Mouse (Mus musculus) adrenal gland (tissue): ENCODE measurements around the gene Gm45716.

ENCODE experiments used
- intact Hi-C: fragments of 180-260 bp; cut with DNase I; formaldehyde crosslinking; loops from one replicate; pipeline ENCODE4 v1.15.1; 2025

The Gm45716 gene

GRCm38 (mm10) chr11:90198048-90198447 is 10.6 kb downstream of the Gm45716 start:
- intact Hi-C loops, result no loop called here

GRCm38 (mm10) chr11:90200826-90201225 is 13.3 kb downstream of the Gm45716 start:
- intact Hi-C loops, result no loop called here

DNA sequence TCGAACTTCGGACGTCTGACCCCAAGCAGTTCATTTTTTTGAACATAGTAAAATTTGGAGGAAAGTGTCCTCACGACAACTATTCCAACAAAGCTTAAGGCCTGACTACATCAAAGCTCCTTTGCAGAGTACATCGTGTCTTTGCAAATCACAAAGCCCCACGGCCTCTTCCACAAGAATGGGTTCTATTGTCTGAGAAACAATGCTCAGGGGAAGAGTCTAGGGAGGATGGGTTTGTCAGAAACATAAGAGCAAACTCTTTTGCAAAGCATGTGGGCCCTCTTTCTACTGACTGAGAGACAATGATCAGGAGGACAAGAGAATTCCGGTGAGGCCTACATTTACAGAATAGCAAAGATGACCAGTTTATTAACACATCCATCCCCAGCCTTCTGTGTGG is 26.8 kb downstream of the Gm45716 start:
- intact Hi-C loops, result no loop called here

- intact Hi-C loops, result no loop called here
Observed at GRCm38 (mm10) chr11:90220022-90220645, 32.7 kb downstream of the Gm45716 start.

- intact Hi-C loops, result no loop called here
Observed at GRCm38 (mm10) chr11:90220750-90221149, 33.3 kb downstream of the Gm45716 start.

DNA sequence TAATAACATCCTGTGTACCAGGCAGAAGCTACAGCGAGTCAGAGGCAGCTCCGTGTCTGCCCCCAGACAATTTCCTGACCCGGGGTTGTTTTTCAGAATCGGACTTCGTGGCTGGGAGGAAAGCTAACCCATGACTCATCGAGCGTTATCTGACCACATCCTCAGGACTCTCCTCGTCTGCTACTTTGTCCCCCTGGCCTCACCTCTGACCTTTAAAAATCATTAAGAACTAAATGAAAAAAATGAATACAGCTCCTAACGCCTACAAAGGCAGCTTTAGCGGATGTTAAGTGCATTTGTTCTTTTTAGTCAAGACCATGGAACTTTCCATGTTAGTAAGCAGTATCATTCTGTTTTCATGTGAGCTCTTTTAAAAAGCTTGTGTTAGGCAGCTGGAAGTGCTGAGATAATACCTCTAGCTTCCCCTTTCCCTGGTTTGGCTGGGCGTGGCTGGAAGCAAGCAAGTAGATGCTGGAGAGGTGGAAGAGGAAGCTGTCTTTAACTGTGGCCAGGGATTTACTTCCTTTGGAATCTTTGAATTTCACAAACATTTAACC is 37.5 kb downstream of the Gm45716 start:
- intact Hi-C loops, result no loop called here

DNA sequence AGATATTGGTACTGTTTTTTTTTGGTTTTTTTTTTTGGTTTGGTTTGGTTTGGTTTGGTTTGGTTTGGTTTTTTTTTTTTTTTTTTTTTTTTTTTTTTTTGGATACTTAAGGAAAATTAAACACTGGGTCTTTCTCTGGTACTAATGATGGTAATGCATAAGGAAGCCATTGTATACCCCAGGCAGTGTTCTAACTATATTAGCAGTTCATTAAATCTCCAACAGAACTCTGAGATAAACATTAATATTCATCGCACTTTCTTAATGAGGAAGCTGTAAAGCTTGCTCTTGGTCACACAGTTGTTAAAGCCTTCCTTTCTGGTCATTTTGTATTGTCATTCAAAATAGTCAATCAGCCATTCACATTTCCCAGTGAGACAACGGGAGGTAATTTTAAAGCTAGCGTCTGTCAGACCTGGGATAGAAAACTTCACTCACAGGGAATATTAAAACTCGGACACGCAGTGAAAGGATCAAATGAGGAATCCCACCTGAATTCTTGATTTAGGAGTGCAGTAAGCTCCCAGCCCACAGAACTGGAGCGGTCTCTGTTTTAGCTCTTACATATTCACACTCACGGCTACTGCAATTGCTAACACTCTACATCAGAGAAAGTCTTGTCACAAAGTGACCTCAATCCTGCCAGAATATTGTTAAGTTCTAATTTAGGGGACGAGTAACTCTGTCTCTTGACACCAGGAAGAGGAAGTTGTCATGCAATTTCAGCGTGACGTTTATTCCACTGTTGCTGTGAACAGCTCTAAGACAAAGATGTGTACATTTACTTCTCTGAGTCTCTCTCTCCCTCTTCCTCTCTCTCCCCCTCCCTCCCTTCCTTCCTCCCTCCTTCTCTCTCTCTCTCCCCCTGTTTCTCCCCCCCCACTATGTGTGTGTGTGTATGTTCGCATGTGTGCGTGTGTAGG is 39.8 kb downstream of the Gm45716 start:
- intact Hi-C loops, result no loop called here

GRCm38 (mm10) chr11:90228251-90228949 is 40.9 kb downstream of the Gm45716 start:
- intact Hi-C loops, result no loop called here

DNA sequence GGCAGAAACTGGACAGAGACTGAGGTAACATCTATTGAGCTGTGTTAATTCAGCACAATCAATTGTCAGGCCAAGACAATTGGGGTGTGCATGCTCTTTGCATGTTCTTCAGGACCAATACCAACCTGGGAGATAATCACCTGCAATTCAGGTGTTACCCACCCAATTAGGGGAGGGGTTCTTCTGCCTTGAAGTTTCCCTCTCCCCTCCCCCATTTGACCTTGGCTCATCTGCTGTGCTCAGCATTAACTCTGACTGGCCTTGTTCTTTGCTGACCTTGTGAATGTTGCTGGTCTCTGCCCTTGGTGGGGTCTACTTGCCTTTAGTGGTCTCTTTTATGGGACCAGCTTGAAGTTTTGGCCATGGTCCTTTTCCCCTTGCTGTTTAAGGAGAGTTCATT is 42.3 kb downstream of the Gm45716 start:
- intact Hi-C loops, result no loop called here

- intact Hi-C loops, result no loop called here
Observed at GRCm38 (mm10) chr11:90230671-90231070, 43.2 kb downstream of the Gm45716 start.

- intact Hi-C loops, result no loop called here
Observed at GRCm38 (mm10) chr11:90231631-90232030, 44.1 kb downstream of the Gm45716 start.

GRCm38 (mm10) chr11:90232685-90233084 is 45.2 kb downstream of the Gm45716 start:
- intact Hi-C loops, result no loop called here

- intact Hi-C loops, result no loop called here
Observed at GRCm38 (mm10) chr11:90235221-90235620, 47.7 kb downstream of the Gm45716 start.

DNA sequence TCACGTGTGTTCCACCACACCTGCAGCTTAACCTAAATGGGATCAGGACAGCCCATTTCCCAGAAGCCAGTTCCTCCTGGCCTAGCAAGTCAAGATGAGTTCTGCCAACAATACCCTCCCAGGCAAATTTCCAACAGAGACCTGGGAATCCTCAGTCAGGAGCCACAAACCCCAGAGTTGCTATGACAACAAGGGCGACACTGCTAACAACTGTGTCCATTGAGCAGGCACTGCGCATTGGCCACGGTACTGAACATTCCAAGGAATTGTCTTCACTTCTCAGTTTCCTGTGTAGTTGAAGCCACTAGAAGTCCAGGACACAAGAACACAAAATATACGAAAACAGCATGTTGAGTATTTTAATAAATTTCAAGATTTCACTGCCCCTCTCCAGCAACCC is 50.1 kb downstream of the Gm45716 start:
- intact Hi-C loops, result no loop called here

DNA sequence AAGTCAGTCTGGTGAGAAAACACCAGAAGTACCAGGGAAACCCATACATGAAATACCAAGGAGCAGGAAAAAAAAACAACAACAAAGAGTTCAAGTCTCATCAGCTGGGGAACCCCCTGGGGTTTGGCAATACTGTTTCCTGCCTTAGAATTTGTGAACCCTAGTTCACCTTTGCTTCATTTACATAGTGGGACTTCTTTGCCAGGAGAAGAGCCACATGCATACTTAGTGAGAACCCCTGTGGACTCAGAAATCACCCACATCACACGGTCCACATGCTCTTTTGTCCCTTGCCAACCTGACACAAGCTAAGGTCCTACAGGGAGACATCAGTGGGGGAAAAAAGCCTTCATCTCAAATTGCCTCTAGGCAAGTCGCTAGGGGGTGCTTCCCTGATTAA is 51.2 kb downstream of the Gm45716 start:
- intact Hi-C loops, result no loop called here

DNA sequence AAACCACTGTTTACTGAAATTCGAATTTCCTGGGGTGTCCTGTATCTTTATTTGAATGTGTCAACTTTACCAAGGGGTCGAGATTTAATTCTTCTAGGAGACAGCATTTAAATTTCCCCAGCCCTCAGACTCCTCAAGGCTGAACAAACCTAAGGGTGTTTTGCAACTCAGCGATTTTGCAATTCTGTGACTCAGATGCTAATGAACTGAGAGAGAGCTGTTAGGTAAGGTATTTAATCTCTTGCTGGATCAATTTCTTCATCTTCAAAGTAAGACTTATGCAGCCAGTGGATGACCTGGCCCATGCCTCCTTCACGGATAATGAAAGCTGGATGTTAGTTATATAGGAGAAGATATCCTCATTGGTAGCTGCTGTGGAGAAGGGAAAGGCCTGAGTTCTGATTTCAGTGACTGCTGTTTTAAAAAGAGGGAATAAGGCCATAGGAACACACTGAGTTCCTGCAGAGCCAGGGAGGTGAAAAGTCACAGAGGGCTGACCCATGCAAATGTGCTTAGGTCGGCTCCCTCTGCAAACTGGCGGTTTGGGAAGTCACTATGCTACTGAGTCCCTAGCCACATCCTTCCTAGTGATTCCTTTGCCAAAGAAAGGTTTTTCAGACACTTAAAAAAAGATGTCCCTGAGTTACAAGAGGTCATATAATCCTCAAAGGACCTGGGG is 53.3 kb downstream of the Gm45716 start:
- intact Hi-C loops, result no loop called here

GRCm38 (mm10) chr11:90241874-90242273 is 54.4 kb downstream of the Gm45716 start:
- intact Hi-C loops, result no loop called here

DNA sequence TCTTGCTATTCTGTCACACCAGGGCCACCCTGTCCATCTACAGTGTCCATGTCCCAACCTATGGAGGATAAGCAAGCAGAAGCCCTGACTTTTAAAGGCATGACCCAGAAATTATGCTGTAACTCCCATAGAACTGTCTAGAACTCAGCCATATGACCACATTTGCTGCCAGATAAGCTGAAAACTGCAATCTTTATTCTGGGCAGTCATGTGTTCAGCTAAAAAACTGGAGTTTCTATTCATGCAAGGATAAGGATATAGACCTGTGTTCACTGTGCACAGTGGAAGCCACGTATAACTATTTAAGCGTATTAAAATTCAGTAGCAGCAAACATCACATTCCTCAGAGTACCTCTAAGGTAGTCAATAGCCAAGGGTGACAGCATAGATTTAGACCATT is 55.8 kb downstream of the Gm45716 start:
- intact Hi-C loops, result no loop called here

DNA sequence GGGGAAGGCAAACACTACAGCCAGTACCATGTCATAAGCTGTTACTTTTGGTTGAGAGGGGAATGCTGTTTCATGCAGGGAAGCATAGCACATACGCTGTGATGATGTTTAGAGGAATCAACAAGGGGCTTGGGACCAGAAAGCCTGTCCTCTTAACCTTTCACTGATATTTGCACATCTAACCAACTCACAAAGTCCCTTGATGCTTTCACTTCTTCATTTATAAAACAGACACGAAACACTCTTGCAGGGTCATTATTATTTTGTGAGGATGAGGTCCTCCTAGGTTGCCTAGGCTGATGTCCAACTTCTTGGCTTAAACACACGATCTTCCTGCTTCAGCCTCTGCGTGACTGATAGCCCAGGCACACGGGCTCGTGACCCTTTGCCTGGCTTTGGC is 58.1 kb downstream of the Gm45716 start:
- intact Hi-C loops, result no loop called here

DNA sequence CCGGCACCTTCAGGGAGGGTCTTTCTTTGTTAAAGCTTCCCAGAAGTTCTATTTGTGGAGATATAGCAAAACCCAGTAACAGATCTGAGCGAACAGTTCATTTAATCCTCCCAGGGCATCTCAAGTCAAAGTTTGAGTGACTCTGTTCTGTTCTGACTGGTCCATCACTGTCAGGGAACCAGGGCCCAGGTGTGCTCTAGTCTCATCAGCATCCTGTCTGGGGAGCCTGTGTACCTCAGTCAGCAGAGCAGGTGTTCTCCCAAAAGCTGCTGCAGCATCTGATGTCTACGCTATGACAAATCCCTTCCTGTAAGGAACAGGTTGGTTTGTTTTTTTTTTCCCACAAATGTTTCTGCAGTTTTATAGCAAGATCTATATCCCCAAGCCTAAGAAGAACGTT is 59.2 kb downstream of the Gm45716 start:
- intact Hi-C loops, result no loop called here

DNA sequence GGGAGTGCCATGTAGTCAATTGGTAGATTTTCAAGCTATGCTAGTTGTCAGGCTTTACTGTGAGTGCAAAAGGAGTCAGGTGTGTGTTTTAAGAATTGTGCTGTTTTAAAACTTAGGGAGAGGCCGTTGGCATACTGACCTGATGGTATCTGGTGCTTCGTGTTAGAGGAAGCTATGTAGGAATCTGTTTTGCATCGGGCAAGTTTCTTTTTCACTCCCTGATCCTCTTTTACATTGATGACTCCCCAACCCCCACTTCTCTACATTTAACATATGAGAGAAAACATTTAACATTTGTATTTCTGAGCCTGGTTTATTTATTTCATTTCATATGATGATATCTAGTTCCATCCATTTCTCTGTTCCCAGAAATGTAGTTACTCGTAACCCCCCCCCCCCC is 60.3 kb downstream of the Gm45716 start:
- intact Hi-C loops, result no loop called here
